In genomic region chr7:133388716-133389115, GRCm38 (mm10) we compare ENCODE assay signal across 7 mouse cellular contexts.
"Had no signal": no experiment of that assay in that cellular context is flagged by ENCODE, and none has a peak within 500 bp of the region (broad histone marks: within the 10 kb centered on the region; RNA-seq: fewer than 3 reads in every experiment).

No protein-coding gene starts in this region.

- ATAC-seq: lung, postnatal 0 days had no signal

- DNase-seq: kidney, postnatal 10 days; kidney, postnatal 4 days; lung, adult 2 months; lung, postnatal 4 days; midbrain, embryonic 14.5 days; thymus, postnatal 4 days had no signal
